Mouse (Mus musculus) megakaryocyte, adult 5-6 weeks (primary cell): ENCODE results near the gene Eps8l3. TPM values are rescaled to one million over a fixed set of nuclear protein-coding genes. Genes with fewer than 3 reads are reported as not detected.

Experiments used
- ATAC-seq: 2 replicates; pipeline ENCODE4 v1.8.0; 2016; ENCODE audit warnings: mild to moderate bottlenecking, inconsistent platforms; ENCODE audit not compliant: poor library complexity, severe bottlenecking
- total RNA-seq, 2 experiments: library from RNA; stranded (forward) in 1 of 2; stranded (reverse) in 1 of 2; fragments of 153-499, 151-499 nt in 1 of 2; fragments of 221-1000, 200-1000 nt in 1 of 2; gene quantifications; 2 replicates each; pipeline versions ENCODE4 v1.2.3 to v1.2.4; 2015 to 2017

Eps8l3 gene
- total RNA-seq, 2 experiments from 2014 or later: not detected

GRCm38 (mm10) chr3:107940524-107940923 is 63.5 kb downstream of the Eps8l3 start:
- ATAC-seq: no peak

- no peak for ATAC-seq
These were observed 64.2 kb downstream of the Eps8l3 start for GRCm38 (mm10) chr3:107941261-107941660.

Other genes with a start within 250 kb of the Eps8l3 start
- not detected in 2 replicates for gene Gm10961, start 245.9 kb upstream of the Eps8l3 start, total RNA-seq (2015)
- not detected in 2 replicates for gene Gm10961, start 245.9 kb upstream of the Eps8l3 start, total RNA-seq (2017)
- gene Strip1, start 245.5 kb upstream of the Eps8l3 start, total RNA-seq (2015): 19.4 and 20.5 TPM in 2 replicates
- 17.0 and 19.2 TPM in 2 replicates for gene Strip1, start 245.5 kb upstream of the Eps8l3 start, total RNA-seq (2017)
- gene Ahcyl1, start 180.7 kb upstream of the Eps8l3 start, total RNA-seq (2015): 49.1 and 52.5 TPM in 2 replicates
- 25.1 and 33.2 TPM in 2 replicates for gene Ahcyl1, start 180.7 kb upstream of the Eps8l3 start, total RNA-seq (2017)
- 14.7 and 15.4 TPM in 2 replicates for gene Csf1, start 116.8 kb upstream of the Eps8l3 start, total RNA-seq (2015)
- gene Csf1, start 116.8 kb upstream of the Eps8l3 start, total RNA-seq (2017): 6.5 and 6.9 TPM in 2 replicates
- 4.7 and 15.4 TPM in 2 replicates for gene Gstm5, start 18.6 kb downstream of the Eps8l3 start, total RNA-seq (2015)
- gene Gstm5, start 18.6 kb downstream of the Eps8l3 start, total RNA-seq (2017): 2.5 and 3.5 TPM in 2 replicates
- gene Gstm7, start 54.6 kb downstream of the Eps8l3 start, total RNA-seq (2015): 1.5 and 1.9 TPM in 2 replicates
- gene Gstm7, start 54.6 kb downstream of the Eps8l3 start, total RNA-seq (2017): 0.44 and 0.45 TPM in 2 replicates
- gene Gstm6, start 66.5 kb downstream of the Eps8l3 start, total RNA-seq (2015): not detected in 2 replicates
- gene Gstm6, start 66.5 kb downstream of the Eps8l3 start, total RNA-seq (2017): not detected in 2 replicates
- not detected in 2 replicates for gene Gstm3, start 92.1 kb downstream of the Eps8l3 start, total RNA-seq (2015)
- gene Gstm3, start 92.1 kb downstream of the Eps8l3 start, total RNA-seq (2017): not detected in 2 replicates
- gene Gstm2, start 109.2 kb downstream of the Eps8l3 start, total RNA-seq (2015): 0.62 TPM in 1 of 2 replicates, not detected in the other
- gene Gstm2, start 109.2 kb downstream of the Eps8l3 start, total RNA-seq (2017): 0.44 TPM in 1 of 2 replicates, not detected in the other
- gene Gstm1, start 140.7 kb downstream of the Eps8l3 start, total RNA-seq (2015): 320 and 346 TPM in 2 replicates
- gene Gstm1, start 140.7 kb downstream of the Eps8l3 start, total RNA-seq (2017): 156 and 179 TPM in 2 replicates
- gene Gstm4, start 167.7 kb downstream of the Eps8l3 start, total RNA-seq (2015): 8.0 and 10.1 TPM in 2 replicates
- gene Gstm4, start 167.7 kb downstream of the Eps8l3 start, total RNA-seq (2017): 6.5 and 12.1 TPM in 2 replicates
- 16.3 and 20.9 TPM in 2 replicates for gene Ampd2, start 209.4 kb downstream of the Eps8l3 start, total RNA-seq (2015)
- gene Ampd2, start 209.4 kb downstream of the Eps8l3 start, total RNA-seq (2017): 21.8 and 23.1 TPM in 2 replicates
- gene Gnat2, start 215.6 kb downstream of the Eps8l3 start, total RNA-seq (2015): not detected in 2 replicates
- not detected in 2 replicates for gene Gnat2, start 215.6 kb downstream of the Eps8l3 start, total RNA-seq (2017)